Mouse (Mus musculus) MEL (cell line): ENCODE results near the gene Heatr3. TPM values are rescaled to one million over a fixed set of nuclear protein-coding genes. Genes with fewer than 3 reads are reported as not detected.

Experiments used
- DNase-seq: peaks from one replicate; pipeline ENCODE4 v3.0.0; 2011; ENCODE audit warnings: low read depth, low spot score
- H3K27ac ChIP-seq: 2 replicates; pipeline ENCODE4 v1.5.1; 2012; ENCODE audit warnings: low read depth, mild to moderate bottlenecking, control low read depth, low read length, moderate library complexity; ENCODE audit not compliant: control insufficient read depth
- H3K27me3 ChIP-seq, 2 experiments: fragments of 150-350 bp in 1 of 2; sonication (generic) in 1 of 2; 2 replicates each; pipeline ENCODE4 v1.6.1; 2012; ENCODE audit warnings: low read length in 2 of 2, mild to moderate bottlenecking in 2 of 2, improper control_type of control experiment in 1 of 2, moderate library complexity in 1 of 2; ENCODE audit not compliant: insufficient read depth in 2 of 2, control insufficient read depth in 1 of 2
- H3K36me3 ChIP-seq, 2 experiments: 2 replicates each; pipeline ENCODE4 v1.6.1; 2012 to 2014; ENCODE audit warnings: low read length in 2 of 2, improper control_type of control experiment in 1 of 2, inconsistent platforms in 1 of 2, mild to moderate bottlenecking in 1 of 2; ENCODE audit not compliant: insufficient read depth in 2 of 2, control insufficient read depth in 1 of 2
- H3K4me1 ChIP-seq, 2 experiments: fragments of 150-350 bp in 1 of 2; sonication (generic) in 1 of 2; 2 replicates each; pipeline ENCODE4 v1.6.1; 2012; ENCODE audit warnings: low read length in 2 of 2, improper control_type of control experiment in 1 of 2, mild to moderate bottlenecking in 1 of 2; ENCODE audit not compliant: insufficient read depth in 2 of 2, control insufficient read depth in 1 of 2
- H3K4me3 ChIP-seq, 2 experiments: fragments of 150-350 bp in 1 of 2; sonication (generic) in 1 of 2; 2 replicates each; pipeline ENCODE4 v1.5.1; 2012; ENCODE audit warnings: low read depth in 2 of 2, low read length in 2 of 2, mild to moderate bottlenecking in 2 of 2, moderate library complexity in 2 of 2, control low read depth in 1 of 2, improper control_type of control experiment in 1 of 2; ENCODE audit not compliant: control insufficient read depth in 1 of 2, insufficient read depth in 1 of 2
- H3K79me2 ChIP-seq: 2 replicates; pipeline ENCODE4 v1.6.1; 2012; ENCODE audit warnings: mild to moderate bottlenecking, low read length, moderate library complexity; ENCODE audit not compliant: control insufficient read depth, poor library complexity, insufficient read depth
- H3K9ac ChIP-seq: 2 replicates; pipeline ENCODE4 v1.6.1; 2012; ENCODE audit warnings: low read depth, mild to moderate bottlenecking, control low read depth, low read length, moderate library complexity; ENCODE audit not compliant: control insufficient read depth, poor library complexity, severe bottlenecking
- H3K9me3 ChIP-seq: fragments of 150-350 bp; sonication (generic); replicated peaks from 2 replicates; pipeline ENCODE4 v1.6.1; 2012; ENCODE audit warnings: mild to moderate bottlenecking, low read length, improper control_type of control experiment, moderate library complexity; ENCODE audit not compliant: insufficient read depth
- BHLHE40 ChIP-seq: IDR thresholded peaks from 2 replicates; pipeline ENCODE4 v1.6.1; 2012; ENCODE audit warnings: low read depth, mild to moderate bottlenecking, inconsistent platforms, low read length, improper control_type of control experiment, borderline replicate concordance
- CHD2 ChIP-seq: IDR thresholded peaks from 2 replicates; pipeline ENCODE4 v1.6.1; 2011; ENCODE audit warnings: low read length, improper control_type of control experiment
- CTCF ChIP-seq, 3 experiments: IDR thresholded peaks in 2 of 3; conservative IDR thresholded peaks in 1 of 3; 2 replicates each; pipeline ENCODE4 v1.5.1; 2011 to 2012; ENCODE audit warnings: low read length in 3 of 3, low read depth in 2 of 3, mild to moderate bottlenecking in 2 of 3, improper control_type of control experiment in 1 of 3, inconsistent platforms in 1 of 3, mixed read lengths in 1 of 3, moderate library complexity in 1 of 3; ENCODE audit not compliant: control insufficient read depth in 1 of 3, insufficient read depth in 1 of 3, poor library complexity in 1 of 3, severe bottlenecking in 1 of 3
- E2F4 ChIP-seq: IDR thresholded peaks from 2 replicates; pipeline ENCODE4 v1.6.1; 2011; ENCODE audit warnings: low read depth, low read length, improper control_type of control experiment, borderline replicate concordance
- ELF1 ChIP-seq: IDR thresholded peaks from 2 replicates; pipeline ENCODE4 v1.6.1; 2014; ENCODE audit warnings: low read depth, mild to moderate bottlenecking, inconsistent platforms, low read length, improper control_type of control experiment, moderate library complexity
- GATA1 ChIP-seq: IDR thresholded peaks from 2 replicates; pipeline ENCODE4 v1.6.1; 2011; ENCODE audit warnings: low read depth, low read length, improper control_type of control experiment
- HCFC1 ChIP-seq: IDR thresholded peaks from 2 replicates; pipeline ENCODE4 v1.6.1; 2012; ENCODE audit warnings: low read depth, mild to moderate bottlenecking, inconsistent platforms, low read length, improper control_type of control experiment, moderate library complexity
- KAT2A ChIP-seq: conservative IDR thresholded peaks from 2 replicates; pipeline ENCODE4 v1.6.1; 2012; ENCODE audit warnings: low read depth, low read length, improper control_type of control experiment, inconsistent platforms
- MAFK ChIP-seq: IDR thresholded peaks from 2 replicates; pipeline ENCODE4 v1.6.1; 2011; ENCODE audit warnings: low read depth, mild to moderate bottlenecking, low read length, improper control_type of control experiment, borderline replicate concordance
- MAX ChIP-seq: IDR thresholded peaks from 2 replicates; pipeline ENCODE4 v1.6.1; 2011; ENCODE audit warnings: low read length, improper control_type of control experiment
- MEF2A ChIP-seq: IDR thresholded peaks from 2 replicates; pipeline ENCODE4 v1.6.1; 2014; ENCODE audit warnings: low read depth, mild to moderate bottlenecking, inconsistent platforms, low read length, improper control_type of control experiment; ENCODE audit not compliant: poor library complexity, insufficient replicate concordance, severe bottlenecking; ENCODE audit errors: extremely low read depth
- MYC ChIP-seq: IDR thresholded peaks from 2 replicates; pipeline ENCODE4 v1.6.1; 2011; ENCODE audit warnings: low read depth, mild to moderate bottlenecking, low read length, improper control_type of control experiment, moderate library complexity
- NRF1 ChIP-seq: IDR thresholded peaks from 2 replicates; pipeline ENCODE4 v1.6.1; 2014; ENCODE audit warnings: low read depth, mild to moderate bottlenecking, inconsistent platforms, low read length, improper control_type of control experiment, moderate library complexity; ENCODE audit not compliant: poor library complexity, insufficient read depth, severe bottlenecking
- POLR2A ChIP-seq, 2 experiments: IDR thresholded peaks; 2 replicates each; pipeline ENCODE4 v1.6.1; 2011 to 2012; ENCODE audit warnings: low read length in 2 of 2, mild to moderate bottlenecking in 2 of 2, control low read depth in 1 of 2, improper control_type of control experiment in 1 of 2, low read depth in 1 of 2, moderate library complexity in 1 of 2; ENCODE audit not compliant: control insufficient read depth in 1 of 2, insufficient read depth in 1 of 2, poor library complexity in 1 of 2
- RAD21 ChIP-seq: IDR thresholded peaks from 2 replicates; pipeline ENCODE4 v1.6.1; 2011; ENCODE audit warnings: mild to moderate bottlenecking, low read depth, low read length, improper control_type of control experiment
- RCOR1 ChIP-seq: IDR thresholded peaks from 2 replicates; pipeline ENCODE4 v1.6.1; 2012; ENCODE audit warnings: low read depth, mild to moderate bottlenecking, inconsistent platforms, low read length, improper control_type of control experiment
- SIN3A ChIP-seq: IDR thresholded peaks from 2 replicates; pipeline ENCODE4 v1.6.1; 2012; ENCODE audit warnings: low read length, improper control_type of control experiment, inconsistent platforms
- TAL1 ChIP-seq: IDR thresholded peaks from 2 replicates; pipeline ENCODE4 v1.6.1; 2012; ENCODE audit warnings: mild to moderate bottlenecking, inconsistent platforms, low read length, moderate library complexity, mixed read lengths
- TBP ChIP-seq: IDR thresholded peaks from 2 replicates; pipeline ENCODE4 v1.8.0; 2011; ENCODE audit warnings: low read depth, low read length, improper control_type of control experiment
- TCF12 ChIP-seq: IDR thresholded peaks from 2 replicates; pipeline ENCODE4 v1.6.1; 2014; ENCODE audit warnings: low read depth, mild to moderate bottlenecking, inconsistent platforms, low read length, improper control_type of control experiment, moderate library complexity
- UBTF ChIP-seq: IDR thresholded peaks from 2 replicates; pipeline ENCODE4 v1.6.1; 2012; ENCODE audit warnings: low read depth, mild to moderate bottlenecking, inconsistent platforms, low read length, improper control_type of control experiment, moderate library complexity, borderline replicate concordance; ENCODE audit not compliant: insufficient read depth
- USF2 ChIP-seq, 2 experiments: IDR thresholded peaks; 2 replicates each; pipeline ENCODE4 v1.6.1; 2011 to 2012; ENCODE audit warnings: improper control_type of control experiment in 2 of 2, low read length in 2 of 2, borderline replicate concordance in 1 of 2, inconsistent platforms in 1 of 2, low read depth in 1 of 2, mild to moderate bottlenecking in 1 of 2; ENCODE audit not compliant: insufficient read depth in 1 of 2
- ZC3H11A ChIP-seq: IDR thresholded peaks from 2 replicates; pipeline ENCODE4 v1.6.1; 2012; ENCODE audit warnings: low read depth, mild to moderate bottlenecking, inconsistent platforms, low read length, improper control_type of control experiment
- polyA plus RNA-seq, 2 experiments: library from polyadenylated mRNA; stranded (reverse) in 1 of 2; unstranded in 1 of 2; fragments of >175 nt in 1 of 2; fragments of >200 nt in 1 of 2; gene quantifications; 2 replicates each; pipeline versions ENCODE4 v1.2.1 to v1.2.4; 2012; ENCODE audit warnings: low replicate concordance in 2 of 2, low read depth in 1 of 2; ENCODE audit not compliant: insufficient read length in 2 of 2, insufficient read depth in 1 of 2, missing spikeins in 1 of 2
- total RNA-seq: library from RNA; depleted of rRNA; stranded (reverse); fragments of 300-350 nt; gene quantifications from 2 replicates; pipeline ENCODE4 v1.2.3, GENCODE M21; 2012

Heatr3 gene
- total and polyA plus RNA-seq, 3 experiments, result 59.6 to 60.3 TPM; not detected in 1

GRCm38 (mm10) chr8:88093367-88093766 lies 44.3 kb upstream of the Heatr3 start:
- H3K79me2 ChIP-seq, result no peaks in the 10 kb centered on the region
- H3K9ac ChIP-seq, result no peak overlapping the region
- no peaks in the 10 kb centered on the region for H3K27me3 ChIP-seq
- no peaks in the 10 kb centered on the region for H3K4me1 ChIP-seq
- no peak for DNase-seq
- no peak overlapping the region for H3K4me3 ChIP-seq
- H3K36me3 ChIP-seq, result no peaks in the 10 kb centered on the region
- H3K27ac ChIP-seq, result no peak overlapping the region
- TF ChIP-seq KAT2A (no peak), POLR2A (IDR thresholded peaks at IDR 0.05; ENCODE audit: control insufficient read depth in 1 of 2, insufficient read depth in 1 of 2, low read depth in 1 of 2, low read length in 2 of 2, poor library complexity in 1 of 2) (no peak), MAFK (no peak), TAL1 (no peak), CTCF (IDR thresholded peaks at IDR 0.05 in 2 of 3, conservative IDR thresholded peaks at IDR 0.05 in 1 of 3; ENCODE audit: control insufficient read depth in 1 of 3, insufficient read depth in 1 of 3, low read depth in 2 of 3, low read length in 3 of 3, poor library complexity in 1 of 3, severe bottlenecking in 1 of 3) (no peak), MEF2A (no peak), TCF12 (no peak), E2F4 (no peak), NRF1 (no peak), MYC (no peak), CHD2 (no peak), ELF1 (no peak)
- H3K9me3 ChIP-seq, result no peaks in the 10 kb centered on the region

- Histone ChIP-seq H3K9ac (no peak overlapping the region), H3K27me3 (no peaks in the 10 kb centered on the region), H3K27ac (no peak overlapping the region), H3K79me2 (no peaks in the 10 kb centered on the region), H3K36me3 (no peaks in the 10 kb centered on the region), H3K4me3 (no peak overlapping the region), H3K9me3 (no peaks in the 10 kb centered on the region), H3K4me1 (no peaks in the 10 kb centered on the region)
- TF ChIP-seq GATA1 (no peak), UBTF (no peak), SIN3A (no peak), HCFC1 (no peak), BHLHE40 (no peak), ZC3H11A (no peak), RCOR1 (no peak), POLR2A (IDR thresholded peaks at IDR 0.05; ENCODE audit: control insufficient read depth in 1 of 2, insufficient read depth in 1 of 2, low read depth in 1 of 2, low read length in 2 of 2, poor library complexity in 1 of 2) (no peak), TBP (no peak), TAL1 (no peak), USF2 (IDR thresholded peaks at IDR 0.05; ENCODE audit: borderline replicate concordance in 1 of 2, insufficient read depth in 1 of 2, low read depth in 1 of 2, low read length in 2 of 2) (no peak), E2F4 (no peak), RAD21 (no peak), NRF1 (no peak), MAX (no peak)
- no peak for DNase-seq
These were observed 38.8 kb upstream of the Heatr3 start for GRCm38 (mm10) chr8:88098856-88099255.
